Mouse (Mus musculus) cerebellum, adult 8-10 months (tissue): ENCODE measurements around the gene Adamts13.

Experiments used
- DNase-seq: peaks from one replicate; pipeline ENCODE4 v3.0.0; 2022

Adamts13 gene

DNA sequence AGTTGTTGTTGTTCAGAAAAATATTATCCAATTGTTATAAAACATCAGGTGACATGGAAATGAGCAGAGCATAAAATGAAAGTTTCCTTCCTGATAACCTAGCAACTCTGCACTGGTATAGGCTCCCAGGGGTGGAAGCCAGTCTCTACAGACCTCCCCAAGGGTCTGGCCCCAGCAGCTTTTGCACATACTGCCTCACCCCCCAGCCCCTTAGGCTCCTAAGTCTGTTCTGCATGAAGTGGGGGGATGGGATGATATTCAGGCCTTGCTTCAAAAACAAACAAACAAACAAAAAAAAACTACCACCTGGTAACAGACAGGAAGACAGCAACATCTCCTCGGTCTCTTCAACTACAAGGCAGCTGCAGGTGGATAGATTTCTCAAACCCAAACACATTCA, 7.1 kb downstream of the Adamts13 start:
- no peak for DNase-seq

DNA sequence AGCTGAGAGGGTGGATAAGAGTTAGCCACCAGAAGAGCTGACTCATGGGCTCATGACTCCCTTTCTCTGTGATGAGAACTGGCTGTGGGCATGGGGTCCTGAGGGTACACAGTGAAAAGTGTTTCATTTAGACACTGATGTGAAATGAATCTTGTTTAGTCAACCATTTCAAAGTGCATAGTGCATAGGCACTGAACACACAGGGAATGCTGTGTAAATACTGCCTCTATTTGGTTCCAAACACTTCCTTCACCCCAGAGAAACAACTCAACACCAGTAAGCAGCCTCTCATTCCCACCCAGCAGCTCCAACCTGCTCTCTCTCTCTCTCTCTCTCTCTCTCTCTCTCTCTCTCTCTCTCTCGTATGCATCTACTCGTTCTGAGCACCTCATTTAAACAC, 11.0 kb downstream of the Adamts13 start:
- no peak for DNase-seq

DNA sequence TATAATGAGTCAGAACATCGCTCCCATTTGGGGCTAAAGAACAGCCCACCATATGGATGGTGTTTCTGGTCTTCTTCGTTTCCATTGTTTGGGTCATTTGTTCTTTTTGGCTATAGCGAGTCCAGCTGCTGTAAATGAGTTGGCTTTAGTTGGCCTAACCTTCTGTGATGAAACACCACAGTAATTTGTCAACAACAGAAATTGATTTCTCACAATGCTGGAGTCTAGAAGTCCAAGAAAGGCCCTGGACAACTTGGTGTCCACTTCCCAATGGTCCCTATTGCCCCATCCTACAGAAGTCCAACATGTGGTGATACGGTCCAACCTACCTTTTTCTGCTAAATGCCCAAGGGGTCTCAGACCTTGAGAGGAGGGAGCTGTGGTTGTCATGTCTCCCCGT, 11.4 kb downstream of the Adamts13 start:
- no peak for DNase-seq

DNA sequence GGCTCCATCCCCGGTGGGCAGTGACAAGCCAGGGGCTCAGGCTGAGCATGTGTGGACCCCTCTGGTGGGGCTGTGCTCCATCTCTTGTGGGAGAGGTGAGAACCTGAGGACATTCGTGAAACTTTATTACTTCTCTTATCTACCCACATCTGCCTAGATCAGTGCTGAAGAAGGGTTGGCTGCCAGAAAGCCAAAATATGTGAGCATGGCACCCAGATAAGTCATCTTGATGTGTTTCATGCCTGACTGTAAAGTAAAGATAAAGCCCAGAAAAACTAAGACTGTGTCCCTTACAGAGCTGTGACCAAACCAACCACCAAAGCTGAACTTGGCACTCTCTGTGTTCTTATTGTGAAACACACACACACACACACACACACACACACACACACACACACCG, 20.7 kb downstream of the Adamts13 start:
- DNase-seq: no peak

DNA sequence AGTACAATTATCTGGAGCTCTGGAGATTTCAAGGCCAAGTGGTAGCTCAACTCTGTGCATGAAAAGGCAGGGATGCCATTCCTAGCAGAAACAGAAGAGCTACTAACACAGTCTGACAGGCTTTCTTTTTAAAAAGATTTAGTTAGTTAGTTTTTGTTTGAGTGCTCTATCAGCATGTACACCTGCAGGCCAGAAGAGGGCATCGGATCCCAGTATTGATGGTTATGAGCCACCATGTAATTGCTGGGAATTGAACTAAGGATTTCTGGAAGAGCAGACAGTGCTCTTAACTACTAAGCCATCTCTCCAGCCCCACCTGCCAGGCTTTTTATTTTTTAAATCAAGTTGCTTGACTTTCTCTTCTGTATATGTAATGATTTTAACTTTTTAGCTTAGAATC, 24.3 kb downstream of the Adamts13 start:
- DNase-seq: no peak

DNA sequence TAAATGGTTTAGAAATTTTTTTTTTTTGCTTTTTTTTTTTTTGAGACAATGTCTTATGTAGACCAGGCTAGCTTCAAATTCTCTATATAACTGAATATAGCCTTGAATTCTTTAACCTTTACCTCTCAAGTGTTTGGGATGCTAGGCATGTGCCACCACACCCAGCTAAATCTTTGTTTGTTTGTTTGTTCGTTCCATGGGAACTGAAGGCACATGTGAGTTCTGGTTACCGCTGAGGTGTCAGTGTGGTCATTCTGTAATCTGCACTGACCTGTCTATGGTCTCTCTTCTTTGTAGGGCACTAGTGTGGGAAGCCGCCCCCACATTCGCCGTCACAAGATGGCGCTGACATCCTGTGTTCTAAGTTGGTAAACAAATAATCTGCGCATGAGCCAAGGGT, 24.8 kb downstream of the Adamts13 start:
- no peak for DNase-seq

DNA sequence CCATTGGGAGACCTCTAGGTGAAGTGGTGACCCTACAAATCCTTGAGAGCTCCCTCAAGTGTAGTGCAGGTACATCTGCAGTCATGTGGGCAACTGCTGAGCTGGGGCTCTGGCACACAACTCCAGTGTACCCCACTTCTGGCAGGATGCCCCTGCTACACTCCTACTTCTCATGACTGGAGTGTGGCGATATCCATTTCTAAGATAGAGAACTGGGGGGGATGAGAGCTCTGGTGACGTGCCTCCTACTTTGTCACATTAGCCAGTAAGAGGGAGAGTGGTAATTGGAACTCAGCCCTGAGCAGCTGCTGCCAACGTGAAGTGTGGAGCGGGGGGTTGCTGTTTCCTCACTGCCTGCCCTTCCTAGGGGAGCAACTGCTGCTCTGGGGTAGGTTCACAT, 33.0 kb downstream of the Adamts13 start:
- DNase-seq: no peak

DNA sequence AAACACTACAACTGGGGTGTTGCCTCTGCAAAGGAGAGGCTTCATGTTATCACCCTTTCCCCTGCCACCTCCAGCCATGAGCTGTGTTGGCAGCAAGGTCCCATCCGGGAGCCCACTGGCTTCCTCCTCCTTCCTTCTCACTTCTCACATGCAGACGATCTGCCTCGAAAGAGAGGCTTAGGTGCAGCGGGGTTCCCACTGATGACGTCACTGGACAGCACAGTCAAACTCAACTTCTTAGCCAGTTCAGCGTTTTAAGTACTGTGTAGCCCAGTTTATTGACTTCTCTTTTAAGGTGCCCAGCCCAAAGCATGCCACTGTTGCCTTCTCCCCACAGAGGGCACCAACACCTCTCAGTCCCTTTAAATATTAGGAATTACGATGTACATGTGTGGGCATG, 34.5 kb downstream of the Adamts13 start:
- DNase-seq: peak; percentile 4

DNA sequence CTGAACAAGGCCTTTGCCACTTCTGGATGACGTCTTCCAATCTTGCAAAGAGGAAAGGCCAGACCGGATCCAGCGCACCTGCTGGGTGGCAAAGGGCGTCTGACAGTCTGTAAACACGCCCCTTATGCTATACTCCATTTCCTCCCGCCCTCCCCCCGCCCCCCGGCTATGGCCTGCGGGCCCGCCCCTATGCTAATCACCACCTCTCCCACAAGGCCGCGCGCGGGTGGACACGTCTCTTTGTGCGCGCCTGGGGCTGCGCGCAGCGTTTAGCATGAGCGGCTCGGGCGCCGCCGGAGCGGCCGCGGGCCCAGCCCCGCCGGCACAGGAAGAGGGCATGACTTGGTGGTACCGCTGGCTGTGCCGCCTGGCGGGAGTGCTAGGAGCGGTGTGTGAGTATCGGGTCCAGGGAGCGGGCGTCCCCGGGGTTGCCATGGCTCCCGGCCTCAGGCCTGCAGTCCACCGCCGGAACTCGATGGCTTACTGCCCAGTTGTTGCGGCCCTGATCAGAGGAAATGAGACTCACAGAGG, 36.6 kb downstream of the Adamts13 start, which contains the start of gene Cacfd1:
Cacfd1 (plus strand) TSS at position 213 of the 531 bp plus-strand sequence.
- DNase-seq: peak; percentile 84

DNA sequence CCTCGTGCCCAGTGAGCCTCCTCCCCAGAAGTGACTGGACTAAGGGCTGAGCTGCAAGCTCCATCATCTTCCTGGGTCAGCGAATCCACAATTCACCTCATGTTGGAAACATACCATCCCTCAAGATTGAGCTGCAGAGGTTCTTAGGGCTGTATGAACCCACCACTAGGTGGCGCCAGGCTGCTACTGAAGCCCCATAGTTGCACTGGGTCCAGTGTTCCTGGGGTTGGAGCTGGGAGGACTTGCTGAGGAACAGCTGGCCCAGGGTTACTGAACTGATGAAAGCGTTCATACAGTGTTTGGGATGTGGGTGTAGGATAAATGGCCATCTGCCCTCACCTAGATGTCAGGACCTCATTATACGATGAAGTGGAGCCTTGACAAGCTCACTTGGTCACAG, 44.6 kb downstream of the Adamts13 start:
- peak; percentile 72 for DNase-seq

DNA sequence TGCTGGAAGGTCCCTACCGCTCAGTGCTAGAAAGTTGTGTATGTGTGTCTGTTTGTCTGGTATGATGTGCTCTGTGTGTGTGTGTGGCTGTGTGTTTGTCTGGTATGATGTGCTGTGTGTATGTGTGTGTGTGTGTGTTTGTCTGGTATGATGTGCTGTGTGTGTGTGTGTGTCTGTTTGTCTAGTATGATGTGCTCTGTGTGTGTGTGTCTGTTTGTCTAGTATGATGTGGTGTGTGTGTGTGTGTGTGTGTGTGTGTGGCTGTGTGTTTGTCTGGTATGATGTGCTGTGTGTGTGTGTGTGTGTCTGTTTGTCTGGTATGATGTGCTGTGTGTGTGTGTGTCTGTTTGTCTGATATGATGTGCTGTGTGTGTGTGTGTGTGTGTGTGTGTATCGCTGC, 46.3 kb downstream of the Adamts13 start:
- DNase-seq: no peak

DNA sequence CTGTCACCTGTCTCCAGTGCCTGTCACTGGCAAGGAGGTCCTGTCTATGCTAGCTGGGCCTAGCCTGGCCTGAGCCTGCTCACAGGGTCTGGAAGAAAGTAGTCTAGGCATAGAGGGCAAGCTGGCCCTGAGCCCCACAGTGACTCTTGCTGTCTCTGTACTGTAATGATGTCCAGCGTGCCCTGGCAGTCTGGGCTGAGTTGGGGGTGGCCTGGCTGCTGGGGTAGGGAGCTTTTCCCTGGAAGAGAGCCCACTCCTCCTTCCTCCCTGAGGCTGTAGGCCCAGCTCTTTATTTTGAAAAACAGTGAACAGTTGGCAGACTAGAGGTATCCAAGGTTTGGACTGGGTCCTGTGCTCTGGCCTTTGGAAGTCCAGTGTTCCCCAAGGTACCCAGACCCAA, 47.9 kb downstream of the Adamts13 start:
- DNase-seq: no peak

DNA sequence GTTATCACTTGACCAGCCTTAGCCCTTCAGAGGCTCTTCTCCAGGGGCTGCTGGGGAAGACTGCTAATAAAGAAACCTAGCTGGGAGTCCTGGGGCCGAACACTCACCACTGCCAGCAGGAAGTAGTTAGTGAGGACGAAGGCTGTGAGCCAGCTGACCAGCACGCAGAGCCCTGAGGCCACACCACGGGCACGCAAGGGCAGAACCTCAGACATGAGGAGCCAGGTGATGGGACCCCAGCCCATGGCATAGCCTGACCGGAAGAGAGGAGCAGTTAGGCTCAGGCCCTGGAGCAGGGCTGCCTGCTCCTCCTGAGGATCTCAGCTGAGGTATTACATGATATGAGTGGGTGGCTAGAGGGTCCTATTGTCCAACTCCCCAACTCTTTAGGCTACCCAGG, 49.4 kb downstream of the Adamts13 start:
- DNase-seq: no peak

DNA sequence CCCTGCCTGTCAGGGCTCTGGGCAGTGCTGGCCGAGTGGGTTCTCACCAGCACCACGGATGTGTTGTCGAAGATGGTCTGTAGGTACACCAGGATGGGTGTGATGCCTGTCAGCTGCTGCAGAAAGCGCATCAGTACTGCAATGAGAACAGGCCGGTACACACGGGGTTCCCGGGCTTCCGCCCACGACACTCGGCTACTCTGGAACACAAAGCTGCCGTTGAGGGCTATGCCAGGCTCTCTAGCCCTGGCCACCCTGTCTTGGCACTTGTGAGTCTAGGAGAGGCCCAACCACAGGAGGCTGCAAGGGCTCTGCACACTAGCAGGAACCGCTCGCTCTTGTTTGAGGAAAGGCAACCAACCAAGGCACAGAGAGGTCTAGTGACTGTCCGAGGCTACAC, 50.9 kb downstream of the Adamts13 start:
- no peak for DNase-seq

DNA sequence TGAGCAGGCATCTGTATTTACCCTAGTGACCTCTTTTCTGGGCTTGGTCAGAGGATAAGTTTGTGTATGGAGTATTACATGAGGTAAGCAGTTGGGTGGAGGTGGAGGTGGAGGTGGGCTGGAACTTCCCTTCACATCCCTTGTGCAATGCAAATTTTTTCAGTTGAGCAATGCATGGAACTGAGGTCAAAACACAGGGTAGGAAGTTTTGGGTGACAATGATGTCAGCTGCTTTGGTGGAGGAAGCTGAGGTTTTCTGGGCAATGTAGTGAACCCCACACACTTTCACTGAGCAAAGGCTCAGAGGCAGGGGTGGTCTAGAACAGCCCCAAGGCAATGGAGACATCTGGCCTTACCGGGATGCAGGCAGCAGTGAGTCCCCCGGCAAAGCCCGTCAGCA, 52.3 kb downstream of the Adamts13 start:
- no peak for DNase-seq

DNA sequence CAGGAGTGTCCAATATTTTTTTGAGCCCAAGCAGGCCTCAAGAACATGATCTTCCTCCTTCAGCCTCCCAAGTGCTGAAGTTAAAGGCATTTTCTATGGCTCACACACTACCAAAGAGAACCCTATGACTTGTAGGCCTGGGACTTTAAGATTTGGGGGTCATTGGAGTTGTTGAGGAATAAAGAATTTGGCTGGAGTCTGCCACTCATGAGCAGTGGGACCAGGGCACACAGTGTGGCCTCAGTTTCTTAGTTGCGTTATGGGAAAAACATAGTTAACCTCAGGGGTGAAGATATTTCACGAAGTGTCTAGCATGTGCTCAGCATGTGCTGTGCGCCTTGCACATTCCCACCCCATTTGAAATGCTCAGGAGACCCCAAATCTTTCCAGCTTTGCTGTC, 53.1 kb downstream of the Adamts13 start:
- no peak for DNase-seq

DNA sequence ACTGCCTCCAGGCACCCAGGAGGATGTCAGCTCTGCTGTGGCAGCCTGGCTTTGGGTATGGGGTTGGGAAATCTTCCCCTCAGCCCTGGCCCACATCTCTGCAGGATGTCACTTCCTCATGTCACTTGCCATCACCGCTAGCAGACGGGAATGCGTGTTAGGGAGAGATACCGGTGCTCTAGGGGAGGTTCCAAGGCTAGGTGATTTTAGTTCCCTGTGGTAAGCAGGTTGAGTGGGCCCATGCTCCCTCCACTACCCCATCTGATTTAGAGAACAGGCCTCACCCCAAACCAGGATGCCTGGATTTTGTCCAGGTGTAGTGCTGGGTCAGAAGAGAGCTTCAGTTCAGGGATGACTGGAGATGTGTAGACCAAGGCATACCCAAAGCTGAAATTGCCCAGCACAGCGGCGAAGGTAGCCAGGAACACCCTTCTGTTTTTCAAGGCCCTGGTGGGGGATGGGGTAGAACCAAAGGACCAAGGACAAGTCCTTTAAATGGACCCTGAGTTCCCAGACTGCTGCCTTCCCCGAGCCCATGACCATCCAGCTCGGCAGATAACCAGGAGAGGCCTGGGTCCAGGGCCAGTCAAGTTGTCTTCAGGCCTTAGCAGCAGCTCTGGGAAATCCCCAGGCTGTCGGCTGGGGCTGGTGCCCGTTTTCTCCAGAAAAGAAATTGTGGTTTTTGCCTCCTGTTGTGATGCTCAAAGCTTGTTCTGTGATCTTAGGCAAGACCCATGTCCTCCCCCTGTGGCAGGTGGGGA, 53.8 kb downstream of the Adamts13 start:
- DNase-seq: peak; percentile 32

DNA sequence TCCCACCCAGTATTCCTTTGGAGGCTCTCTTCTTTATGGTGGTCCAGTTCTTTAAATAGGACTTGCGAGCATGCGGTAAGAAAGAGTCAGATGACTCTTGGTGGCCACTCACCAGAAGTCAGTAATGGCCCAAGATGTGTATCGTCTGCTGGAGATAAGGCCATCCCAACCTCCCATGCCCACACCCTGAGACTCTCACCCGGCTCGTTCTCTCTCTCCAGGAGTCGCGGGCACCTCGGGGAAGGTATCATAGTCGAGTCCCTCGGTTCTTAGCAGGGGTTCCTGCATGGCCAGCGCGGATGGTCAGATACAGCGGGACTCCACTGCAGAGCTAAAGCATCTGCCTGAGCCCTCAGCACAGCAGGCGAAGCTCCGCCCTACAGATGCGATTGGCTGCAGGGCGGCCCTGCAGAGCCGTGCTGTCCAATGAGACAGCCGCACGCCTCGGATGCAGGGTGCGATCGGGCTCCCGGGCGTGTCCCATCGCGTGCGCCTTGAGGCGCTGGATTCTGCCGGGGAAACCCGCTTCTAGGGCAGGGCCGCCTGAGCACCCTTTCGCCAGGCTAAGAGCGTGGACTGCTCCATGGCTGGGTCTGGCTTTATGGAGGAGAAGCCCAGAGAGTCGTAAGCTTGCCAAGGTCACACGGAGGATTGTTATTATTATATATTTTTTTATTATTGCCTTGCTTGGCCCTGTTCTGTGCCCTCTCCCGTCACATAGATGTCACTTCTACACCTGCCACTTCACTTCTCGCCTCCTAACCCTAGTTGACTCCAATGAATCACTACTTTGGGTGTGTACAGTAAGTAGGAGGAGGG, 54.6 kb downstream of the Adamts13 start, which contains the start of gene Slc2a6:
Slc2a6 (minus strand) TSS at position 381 of the 819 bp plus-strand sequence.
- peak; percentile 90 for DNase-seq

DNA sequence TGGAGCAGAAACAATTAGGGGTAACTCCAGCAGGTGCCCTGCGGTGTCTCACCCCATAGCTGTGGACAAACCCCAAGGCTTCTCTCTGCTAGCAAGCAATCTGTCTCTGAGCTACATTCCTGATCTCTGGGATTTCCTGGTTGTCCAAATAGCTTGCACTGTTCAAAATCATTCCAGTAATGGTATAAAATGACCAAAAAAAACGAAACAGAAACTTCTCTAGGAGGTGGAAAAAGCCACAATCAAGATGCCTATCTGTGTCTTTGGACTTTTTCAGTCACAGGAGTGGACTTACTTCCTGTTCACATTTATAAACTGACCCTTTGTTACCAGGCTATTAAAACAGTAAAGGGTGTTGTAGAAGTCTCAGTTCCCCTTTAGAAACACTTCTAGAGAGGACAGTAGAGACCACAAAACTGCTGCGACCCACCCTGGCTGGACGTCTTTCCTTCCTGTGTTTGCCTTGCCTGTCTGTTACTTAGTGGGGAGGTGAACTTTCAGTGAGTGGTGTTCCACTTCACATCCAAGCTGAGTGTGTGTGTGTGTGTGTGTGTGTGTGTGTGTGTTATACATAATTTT, 55.3 kb downstream of the Adamts13 start:
- no peak for DNase-seq

DNA sequence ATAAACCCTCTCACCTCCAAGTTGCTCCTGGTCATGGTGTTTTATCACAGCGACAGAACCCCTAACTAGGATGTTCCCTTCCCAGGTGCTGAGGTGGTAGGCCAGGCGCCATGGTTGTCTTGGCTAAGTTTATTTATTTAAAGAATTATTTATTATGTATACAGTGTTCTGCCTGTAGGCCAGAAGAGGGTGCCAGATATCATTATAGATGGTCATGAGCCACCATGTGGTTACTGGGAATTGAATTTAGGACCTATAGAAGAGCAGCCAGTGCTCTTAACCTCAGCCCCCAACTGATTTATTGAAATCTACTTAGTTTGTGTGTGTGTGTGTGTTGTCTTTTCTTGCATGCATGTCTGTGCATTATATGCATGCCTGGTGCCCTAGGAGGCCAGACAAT, 59.1 kb downstream of the Adamts13 start:
- DNase-seq: no peak

DNA sequence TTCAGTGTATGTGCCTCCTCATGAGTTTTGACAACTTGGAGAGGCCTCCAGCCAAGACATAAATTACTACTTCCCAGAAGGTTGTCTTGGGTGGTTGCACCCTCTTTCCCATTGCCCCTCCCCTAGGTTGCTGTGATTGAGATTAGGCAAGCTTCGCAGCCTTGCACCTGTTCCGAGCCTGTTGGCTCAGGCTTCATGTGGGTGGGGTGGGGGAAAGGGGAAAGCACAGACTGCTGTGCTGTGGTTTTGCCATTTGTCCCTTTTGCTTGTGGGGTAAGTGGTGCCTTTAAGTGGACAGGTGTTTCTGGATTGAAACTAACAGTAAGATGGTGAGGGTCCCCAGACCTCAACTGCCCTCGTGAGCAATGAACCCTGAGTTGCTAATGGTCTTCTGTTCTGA, 62.8 kb downstream of the Adamts13 start:
- no peak for DNase-seq

DNA sequence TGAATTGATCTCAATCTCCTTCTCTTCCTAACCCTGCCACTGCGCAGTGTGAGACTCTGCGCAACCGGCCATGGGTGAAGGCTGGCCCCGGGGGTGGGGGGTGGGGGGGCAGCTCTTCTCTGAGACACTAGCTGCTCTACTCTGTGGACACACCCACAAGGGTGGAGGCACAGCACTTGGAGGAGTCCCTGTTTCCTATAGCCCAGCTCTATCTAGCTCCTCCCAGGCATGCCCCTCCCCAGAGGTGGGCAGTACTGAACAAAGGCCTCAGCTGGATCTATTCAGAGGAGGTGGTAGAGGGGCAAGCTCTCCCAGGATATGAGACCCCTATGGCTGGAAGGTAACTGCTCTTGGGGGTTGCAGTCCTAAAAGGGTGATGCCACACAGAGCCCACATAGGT, 63.8 kb downstream of the Adamts13 start:
- no peak for DNase-seq

DNA sequence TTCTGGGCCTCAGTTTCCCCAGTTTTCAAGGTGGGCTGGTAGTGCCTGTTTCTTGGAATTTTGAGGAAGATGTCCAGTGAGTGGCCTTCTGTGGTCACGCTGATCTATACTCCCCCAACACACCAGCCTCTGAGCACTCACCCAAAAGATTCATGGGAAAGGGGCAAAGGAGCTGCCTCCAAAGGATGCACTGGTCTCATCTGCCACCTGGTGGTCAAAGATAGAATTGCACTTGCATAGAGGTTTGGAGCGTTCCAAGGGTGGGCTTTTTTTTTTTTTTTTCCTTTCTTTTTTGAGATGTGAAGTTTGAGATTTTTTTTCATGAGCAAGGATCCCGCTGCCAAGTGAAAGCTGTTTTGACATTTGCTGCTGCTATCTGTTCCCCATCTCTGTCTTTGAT, 65.4 kb downstream of the Adamts13 start:
- DNase-seq: peak; percentile 77

DNA sequence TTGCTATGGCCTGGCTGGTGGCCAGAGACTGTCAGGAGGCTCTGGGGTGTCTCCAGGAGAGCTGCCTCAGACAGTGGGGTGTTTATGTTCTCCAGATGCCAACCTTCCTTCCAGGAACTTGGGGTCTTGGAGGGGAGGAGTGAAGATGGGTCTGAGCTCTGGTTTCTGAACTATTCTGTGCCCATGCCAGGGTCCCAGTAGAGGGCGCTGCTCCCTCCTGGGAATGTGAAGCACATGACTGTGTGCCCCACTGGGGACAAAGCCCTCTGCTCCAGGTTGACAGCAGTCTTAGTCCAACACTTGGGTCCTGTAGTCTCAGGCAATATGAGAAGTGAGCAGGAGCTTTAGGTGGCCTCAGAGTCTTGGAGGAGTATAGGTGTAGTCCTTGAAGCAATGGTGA, 66.1 kb downstream of the Adamts13 start:
- DNase-seq: no peak
